Comparison of ENCODE assay signal across 11 mouse cellular contexts in the genomic region with DNA sequence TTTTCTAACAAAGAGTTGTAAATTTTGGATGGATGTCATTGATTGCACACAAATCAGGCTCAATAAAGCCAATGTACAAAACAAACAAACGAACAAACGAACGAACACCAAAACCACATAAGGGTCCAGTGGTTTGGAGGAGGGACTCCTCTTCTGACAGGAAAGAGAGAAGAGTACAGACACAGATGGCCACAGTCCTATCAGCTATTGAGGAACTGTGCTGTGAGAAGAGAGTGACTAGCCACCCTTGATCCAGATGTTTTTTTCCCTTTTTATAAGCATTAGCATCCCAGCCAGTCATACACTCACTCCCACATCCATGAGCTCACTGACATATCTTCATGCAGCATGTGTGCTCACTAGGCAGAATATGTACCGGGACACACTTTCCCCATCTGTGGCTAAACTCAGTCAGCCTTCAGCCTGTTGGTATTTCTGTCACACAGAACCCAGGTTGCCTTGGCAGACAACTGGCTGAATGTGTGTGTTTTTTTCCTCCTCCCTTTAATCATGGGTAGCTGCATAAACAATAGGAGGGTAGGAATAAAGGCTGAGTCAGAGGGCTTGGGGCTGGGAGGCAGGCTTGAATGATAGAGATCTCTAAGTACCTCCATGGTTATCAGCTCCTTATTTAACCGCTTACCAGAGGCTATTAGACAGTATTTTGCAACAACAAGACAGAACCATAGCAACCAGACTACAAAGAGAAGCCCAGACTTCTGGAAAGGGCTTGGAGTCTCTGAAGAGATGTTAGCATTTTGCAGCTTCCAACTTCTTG.
A peak's percentile ranks its signal among the peaks of the same experiment; 100 is the strongest.
DNase-seq lines count a peak whose midpoint lies in the region; ATAC-seq and TF ChIP-seq lines count a peak whose summit lies in the region.
"Had no signal": no experiment of that assay in that cellular context is flagged by ENCODE, and none has a peak within 500 bp of the region (broad histone marks: within the 10 kb centered on the region; RNA-seq: fewer than 3 reads in every experiment).

No protein-coding gene starts in this region.

- DNase-seq in heart, adult 2 months, result peak; percentile 18 to 23
- no peak for DNase-seq in heart, postnatal 4 days
- DNase-seq in A20 (ENCODE audit: low read depth, low spot score), result peak; percentile 49
- no peak for DNase-seq in spleen, postnatal 14 days (ENCODE audit: low spot score in 2 of 2)
- no peak for DNase-seq in left cerebral cortex, postnatal 14 days (ENCODE audit: low spot score in 2 of 2)
- DNase-seq: cerebellum, postnatal 36 days had no signal

- no peak overlapping the region for H3K4me3 ChIP-seq in heart, adult 2 months
- H3K4me3 ChIP-seq in kidney, embryonic 16.5 days (ENCODE audit: low read length), result no peak overlapping the region
- H3K4me3 ChIP-seq: hindbrain, embryonic 15.5 days had no signal

- no peak for TF ChIP-seq POLR2A in heart, adult 2 months (IDR thresholded peaks at IDR 0.05; ENCODE audit: insufficient read depth, low read depth, low read length)

- no peak for TF ChIP-seq EP300 in heart, adult 2 months (IDR thresholded peaks at IDR 0.05; ENCODE audit: insufficient read depth, low read depth, low read length)

- TF ChIP-seq CTCF in heart, adult 2 months (IDR thresholded peaks at IDR 0.05), result no peak

- no peak overlapping the region for H3K9ac ChIP-seq in heart, adult 2 months (ENCODE audit: low read depth, low read length)
- H3K9ac ChIP-seq in kidney, embryonic 16.5 days (replicated peaks; ENCODE audit: low read length), result no peak overlapping the region
- H3K9ac ChIP-seq: hindbrain, embryonic 15.5 days had no signal

- H3K27me3 ChIP-seq in heart, adult 2 months (ENCODE audit: control insufficient read depth, insufficient read depth, low read length), result no peaks in the 10 kb centered on the region
- H3K27me3 ChIP-seq in kidney, embryonic 16.5 days (ENCODE audit: insufficient read depth, low read length), result peaks cover 30% of the 10 kb centered on the region

- 52% methylated on average over 5 of the region's 5 CpGs for WGBS in heart, adult 2 months
- WGBS in kidney, embryonic 16.5 days, result 69% methylated on average over 5 of the region's 5 CpGs

- peak; percentile 91 for ATAC-seq in common myeloid progenitor, adult 5-6 weeks (replicated peaks; ENCODE audit: low read depth, poor library complexity, severe bottlenecking)
- ATAC-seq in megakaryocyte, adult 5-6 weeks (ENCODE audit: poor library complexity, severe bottlenecking), result peak; percentile 70
- ATAC-seq in kidney, embryonic 16.5 days (ENCODE audit: low FRiP score, low TSS enrichment), result no peak
- ATAC-seq: Patski had no signal

- no peaks in the 10 kb centered on the region for H3K79me2 ChIP-seq in heart, adult 2 months (replicated peaks; ENCODE audit: control insufficient read depth, insufficient read depth, low read length)

- no peaks in the 10 kb centered on the region for H3K9me3 ChIP-seq in kidney, embryonic 16.5 days (ENCODE audit: low read length)
- H3K9me3 ChIP-seq: hindbrain, embryonic 15.5 days had no signal

- H3K27ac ChIP-seq in heart, adult 2 months, result peak overlapping the region; percentile 74
- H3K27ac ChIP-seq in kidney, embryonic 16.5 days (ENCODE audit: low read length), result no peak overlapping the region; the same call in 1 of the 2 replicates
- H3K27ac ChIP-seq: hindbrain, embryonic 15.5 days had no signal

- intact Hi-C loops in heart, adult 2 months (cut with DNase I), result no loop called here
- intact Hi-C loops in left cerebral cortex, postnatal 14 days (cut with DNase I), result no loop called here

- H3K36me3 ChIP-seq in heart, adult 2 months (ENCODE audit: control insufficient read depth, insufficient read depth, low read length), result no peaks in the 10 kb centered on the region; the same call in 1 of the 2 replicates
- H3K36me3 ChIP-seq in kidney, embryonic 16.5 days (ENCODE audit: insufficient read depth, low read length), result no peaks in the 10 kb centered on the region
- H3K36me3 ChIP-seq: hindbrain, embryonic 15.5 days had no signal

- H3K4me1 ChIP-seq in heart, adult 2 months (ENCODE audit: control insufficient read depth, insufficient read depth, low read length), result peaks cover 7% of the 10 kb centered on the region
- H3K4me1 ChIP-seq in kidney, embryonic 16.5 days (ENCODE audit: insufficient read depth, low read length), result no peaks in the 10 kb centered on the region
- H3K4me1 ChIP-seq: hindbrain, embryonic 15.5 days had no signal

- no peak overlapping the region for H3K4me2 ChIP-seq in kidney, embryonic 16.5 days (replicated peaks; ENCODE audit: low read depth, low read length)
- H3K4me2 ChIP-seq: hindbrain, embryonic 15.5 days had no signal

Comparison
In these comparisons a context has a peak if more than half of its experiments do, and no peak if none do; other contexts are left out.
1. DNase-seq: peak in heart, adult 2 months (2 of 2) and A20 (single experiment); none in heart, postnatal 4 days (single experiment), spleen, postnatal 14 days (0 of 2) and left cerebral cortex, postnatal 14 days (0 of 2).